Mouse (Mus musculus) cortical plate, adult 2 months (tissue): ENCODE measurements around the gene Card9.

Source experiments
- CTCF ChIP-seq: fragments of 200-500 bp; IDR thresholded peaks from 2 replicates; pipeline ENCODE4 v1.5.1; 2011; ENCODE audit warnings: mild to moderate bottlenecking, control low read depth, low read length; ENCODE audit not compliant: insufficient read depth; ENCODE audit errors: extremely low read depth
- POLR2A ChIP-seq: fragments of 200-500 bp; IDR thresholded peaks from 2 replicates; pipeline ENCODE4 v1.6.1; 2011; ENCODE audit warnings: mild to moderate bottlenecking, low read length, control low read depth; ENCODE audit not compliant: insufficient read depth; ENCODE audit errors: extremely low read depth

DNA sequence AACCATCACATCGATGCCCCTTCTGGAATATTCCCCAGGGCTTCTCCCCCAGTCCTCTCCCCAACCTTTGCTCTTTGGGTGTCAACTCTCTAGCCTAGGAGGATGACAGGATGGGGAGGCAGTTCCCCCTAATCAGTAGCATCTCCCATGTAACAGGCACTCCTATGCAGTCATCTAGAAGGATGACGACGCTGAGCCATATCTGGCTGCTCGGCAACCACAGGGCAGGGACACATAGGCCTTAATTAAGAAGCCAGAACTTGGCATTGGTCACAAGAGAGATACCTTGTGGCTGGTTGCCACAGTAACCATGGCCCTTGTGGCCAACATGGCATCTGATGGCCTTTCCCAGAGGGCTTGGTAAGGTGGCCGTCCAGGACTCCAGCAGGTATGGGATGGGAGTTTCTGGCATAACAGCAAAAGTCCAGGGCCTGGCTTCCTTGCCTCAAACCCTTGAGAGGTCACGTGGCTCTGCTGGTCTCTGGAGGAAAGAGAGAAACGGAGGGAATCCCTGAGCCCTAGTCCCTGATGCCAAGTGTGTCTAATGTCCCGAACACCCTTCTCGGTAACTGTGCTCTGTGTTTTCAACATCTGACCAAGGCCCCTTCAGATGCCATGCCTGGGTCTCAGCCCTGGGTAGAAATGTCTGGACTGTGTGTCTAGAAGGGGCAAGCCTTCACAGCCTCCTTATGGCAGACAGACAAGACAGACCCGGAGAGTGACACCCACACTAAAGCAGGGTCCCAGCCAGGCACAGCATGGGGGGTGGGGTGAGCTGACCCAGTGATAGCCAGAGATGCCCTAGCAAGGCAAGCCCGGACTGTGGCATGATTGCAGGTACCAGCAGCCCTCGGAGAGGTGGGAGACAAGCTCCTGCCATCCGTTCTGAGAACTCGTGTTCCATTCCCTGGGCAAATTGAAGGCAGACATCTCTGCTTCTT is 40.2 kb downstream of the Card9 start:
- TF ChIP-seq CTCF (no peak), POLR2A (no peak)
